Mouse (Mus musculus) lung, postnatal 14 days (tissue): ENCODE data around the gene Hcn2.
A peak's percentile ranks its signal among the peaks of the same experiment; 100 is the strongest.

Experiments used
- DNase-seq: peaks from one replicate; pipeline ENCODE4 v3.0.0; 2021

The Hcn2 gene

DNA sequence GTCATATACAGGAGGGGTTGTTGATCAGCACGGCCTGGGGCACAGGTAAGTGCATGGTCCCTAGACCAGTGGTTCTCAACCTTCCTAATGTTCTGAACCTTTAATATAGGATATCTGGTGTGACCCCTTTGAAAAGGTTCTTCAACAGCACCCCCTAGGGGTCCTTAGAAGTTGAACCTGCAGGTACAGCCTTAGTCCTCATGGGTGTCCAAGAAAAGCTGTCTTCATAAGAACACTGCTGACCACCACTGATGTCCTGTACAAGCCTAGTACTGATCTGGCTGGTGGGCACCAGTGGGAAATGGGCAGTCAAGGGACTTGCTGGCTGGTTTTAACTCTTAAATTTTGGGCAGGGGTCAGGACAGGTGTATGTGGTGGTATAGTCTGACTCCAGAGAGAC lies 4.4 kb upstream of the Hcn2 start:
- DNase-seq, result no peak

DNA sequence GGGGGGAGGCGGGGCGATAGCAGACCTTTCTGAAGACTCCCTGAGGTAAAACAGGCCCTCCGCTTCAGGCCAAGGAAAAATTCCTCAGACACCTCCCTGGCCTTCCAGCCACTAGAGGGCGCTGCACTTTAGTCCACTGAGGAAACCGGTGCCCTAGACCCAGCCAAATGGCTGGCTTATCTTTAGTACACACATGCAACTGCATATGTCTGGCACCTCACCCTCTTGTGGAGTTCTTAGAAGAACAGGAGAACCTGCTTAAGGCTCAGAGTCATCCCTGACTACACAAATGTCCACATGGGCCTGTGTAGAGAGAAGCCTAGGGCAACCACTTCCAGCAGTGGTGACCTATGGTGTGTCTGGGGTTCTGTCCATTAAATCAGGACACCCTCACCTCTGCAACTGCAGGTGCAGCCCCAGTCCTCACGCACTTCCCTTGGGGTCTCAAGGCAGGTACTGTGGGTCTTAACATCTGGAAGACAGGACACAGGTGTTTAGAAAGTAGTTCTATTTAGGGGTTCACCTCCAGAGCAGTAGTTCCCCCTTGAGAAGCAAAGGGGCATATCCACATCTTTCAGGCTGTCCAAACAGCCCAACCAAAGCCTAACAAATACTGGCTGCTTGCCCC lies 3.8 kb upstream of the Hcn2 start:
- DNase-seq, result peak; percentile 87

DNA sequence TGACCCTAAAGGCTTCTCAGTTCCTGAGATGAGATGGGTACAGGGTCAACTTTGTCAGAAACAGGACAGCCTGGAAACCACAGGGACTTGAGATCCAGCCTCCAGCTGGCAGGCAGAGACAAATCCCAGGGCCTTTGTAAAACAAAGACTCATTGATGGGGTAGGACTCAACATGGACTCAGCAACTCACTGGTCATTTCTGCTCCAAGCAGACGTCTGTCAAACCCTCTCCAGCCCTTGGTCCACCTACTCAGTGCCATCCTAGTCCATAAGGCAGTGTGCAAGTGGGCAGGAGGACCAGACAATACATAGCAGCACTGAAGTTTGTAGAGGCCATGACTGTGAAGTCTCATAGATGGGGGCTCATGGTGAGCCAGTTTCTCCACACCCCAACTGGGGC lies 3.3 kb upstream of the Hcn2 start:
- DNase-seq, result no peak

DNA sequence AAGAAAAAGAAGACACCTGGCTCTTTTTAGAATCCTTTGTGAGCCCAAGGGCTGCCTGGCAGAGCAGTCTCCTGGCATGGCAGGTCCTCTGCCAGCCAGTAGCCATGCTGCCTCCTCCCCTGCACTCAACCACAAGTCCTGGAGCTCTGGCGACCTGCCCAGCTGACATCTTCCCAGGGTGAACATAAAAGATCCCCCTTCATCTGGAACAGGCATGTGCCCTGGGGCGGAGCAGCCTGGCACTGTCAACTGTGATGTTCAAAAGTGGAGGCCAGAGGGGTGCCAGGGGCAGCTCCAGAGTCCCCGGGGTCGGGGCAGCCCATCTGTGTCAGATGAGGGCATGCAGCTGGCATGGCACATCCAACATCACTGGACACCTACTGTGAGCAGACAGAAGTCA lies 1.4 kb upstream of the Hcn2 start:
- DNase-seq, result no peak

DNA sequence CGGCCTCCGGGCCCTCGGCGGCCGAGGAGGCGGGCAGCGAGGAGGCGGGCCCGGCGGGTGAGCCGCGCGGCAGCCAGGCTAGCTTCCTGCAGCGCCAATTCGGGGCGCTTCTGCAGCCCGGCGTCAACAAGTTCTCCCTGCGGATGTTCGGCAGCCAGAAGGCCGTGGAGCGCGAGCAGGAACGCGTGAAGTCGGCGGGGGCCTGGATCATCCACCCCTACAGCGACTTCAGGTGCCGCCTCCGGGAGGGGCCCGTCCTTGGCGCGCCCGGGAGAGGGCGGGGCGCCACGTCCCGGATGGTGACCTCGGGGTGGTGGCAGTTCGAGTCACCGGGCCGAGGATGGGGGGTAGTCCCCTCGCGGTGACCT lies 538 bp downstream of the Hcn2 start:
- no peak for DNase-seq

DNA sequence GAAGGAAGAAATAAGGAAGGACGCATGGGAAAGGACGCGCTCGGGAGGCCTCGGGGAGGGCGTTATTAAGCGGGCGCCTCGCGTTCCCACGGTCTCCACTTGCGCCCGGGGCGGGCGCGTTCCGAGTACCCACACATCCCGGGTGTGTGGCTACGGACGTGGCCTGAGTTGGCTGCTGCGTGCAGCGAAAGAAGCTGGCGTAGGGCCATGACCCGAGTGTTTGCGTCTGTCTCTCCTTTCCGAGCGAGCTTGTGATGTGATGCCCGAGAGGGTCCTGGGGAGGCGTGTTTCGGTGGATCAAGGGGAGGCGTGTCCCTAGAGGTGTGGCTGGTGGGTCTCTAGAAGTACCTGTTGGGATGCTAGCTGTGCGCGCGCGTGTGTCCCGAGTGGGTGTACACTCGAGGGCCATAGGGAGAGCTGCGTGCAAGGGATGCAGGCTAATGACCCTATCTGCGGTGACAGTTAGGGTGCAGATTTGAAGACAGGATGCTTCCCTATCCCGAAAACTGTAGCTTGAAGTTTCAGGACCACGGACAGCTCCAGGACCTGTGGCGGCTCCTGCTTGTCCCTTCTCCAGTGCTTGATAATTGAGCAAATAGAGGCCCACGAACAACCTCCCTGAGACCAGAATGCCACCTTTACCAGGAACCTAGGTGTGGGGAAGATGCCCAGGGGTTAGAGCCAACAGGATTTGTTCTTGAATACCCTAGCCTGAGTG lies 1.4 kb downstream of the Hcn2 start:
- peak; percentile 86 for DNase-seq

DNA sequence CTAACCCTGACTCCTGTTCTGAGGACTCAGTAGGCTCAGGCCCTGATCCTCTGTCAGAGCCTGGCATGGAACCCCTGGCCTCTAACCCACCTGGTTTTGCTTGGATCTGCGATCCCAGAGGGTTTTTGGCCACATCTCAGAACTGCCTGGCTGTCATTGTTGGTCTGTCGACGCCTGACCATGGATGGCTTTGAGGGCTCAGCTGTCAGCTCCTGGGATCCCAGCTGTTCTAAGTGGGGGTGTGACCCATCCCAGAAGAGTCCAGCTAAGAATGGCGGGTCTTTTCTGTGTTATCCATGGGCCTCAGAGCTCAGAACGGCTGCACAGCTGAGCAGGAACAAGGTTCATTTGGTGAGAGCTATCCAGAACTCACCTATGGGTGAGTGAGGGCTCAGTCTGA lies 4.7 kb downstream of the Hcn2 start:
- no peak for DNase-seq

DNA sequence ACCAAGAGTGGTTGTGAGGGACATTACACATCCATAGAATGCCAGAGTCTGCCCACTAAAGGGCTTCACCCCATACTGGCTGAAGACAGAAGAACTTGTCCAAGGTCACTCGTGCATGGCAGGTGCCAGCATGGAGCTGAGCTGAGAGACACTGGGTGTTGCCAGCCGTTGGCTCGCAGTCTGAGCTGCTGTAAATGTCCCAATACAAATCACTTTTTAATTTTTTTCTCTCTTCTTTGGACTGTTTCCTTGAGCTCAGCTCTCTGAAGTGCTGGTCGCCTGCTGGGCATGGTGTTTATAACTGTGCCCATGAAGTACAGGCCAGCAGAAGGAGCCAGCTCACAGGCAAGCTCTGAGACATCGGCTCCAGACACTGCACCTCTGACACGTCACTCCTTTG lies 6.6 kb downstream of the Hcn2 start:
- DNase-seq, result no peak

DNA sequence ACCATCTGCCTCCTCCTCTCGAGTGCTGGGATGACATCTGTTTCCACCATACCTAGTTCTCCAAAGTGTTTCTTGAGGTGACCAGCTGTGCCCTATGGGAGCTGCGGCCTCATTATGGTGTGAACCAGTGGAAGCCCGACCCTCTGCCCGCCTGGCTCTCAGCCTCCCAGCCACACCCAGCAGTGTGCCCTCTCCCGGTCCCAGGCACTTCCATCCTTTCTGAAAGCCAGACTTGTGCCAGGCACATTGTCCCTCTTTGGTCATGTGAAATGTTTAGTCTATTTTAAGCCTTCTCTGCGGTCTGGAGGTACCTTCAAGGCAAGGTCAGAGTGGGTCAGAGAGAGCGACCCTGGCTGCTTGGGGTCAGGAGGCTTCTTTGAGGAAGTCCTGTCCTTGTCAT lies 7.3 kb downstream of the Hcn2 start:
- no peak for DNase-seq

DNA sequence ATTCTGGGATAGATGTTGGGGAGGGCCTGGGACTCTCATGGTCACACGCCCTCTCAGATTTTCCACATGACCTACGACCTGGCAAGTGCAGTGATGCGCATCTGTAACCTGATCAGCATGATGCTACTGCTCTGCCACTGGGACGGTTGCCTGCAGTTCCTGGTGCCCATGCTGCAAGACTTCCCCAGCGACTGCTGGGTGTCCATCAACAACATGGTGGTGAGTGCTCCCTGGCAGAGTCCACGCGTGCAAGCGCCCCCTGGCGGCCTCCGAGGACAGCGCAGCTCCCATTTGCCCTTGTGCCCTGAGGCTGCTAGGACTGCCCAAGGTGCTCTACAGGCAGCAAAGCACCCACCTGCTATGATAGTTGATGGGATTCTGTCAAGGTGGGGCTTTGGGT lies 9.7 kb downstream of the Hcn2 start:
- DNase-seq, result peak; percentile 65

DNA sequence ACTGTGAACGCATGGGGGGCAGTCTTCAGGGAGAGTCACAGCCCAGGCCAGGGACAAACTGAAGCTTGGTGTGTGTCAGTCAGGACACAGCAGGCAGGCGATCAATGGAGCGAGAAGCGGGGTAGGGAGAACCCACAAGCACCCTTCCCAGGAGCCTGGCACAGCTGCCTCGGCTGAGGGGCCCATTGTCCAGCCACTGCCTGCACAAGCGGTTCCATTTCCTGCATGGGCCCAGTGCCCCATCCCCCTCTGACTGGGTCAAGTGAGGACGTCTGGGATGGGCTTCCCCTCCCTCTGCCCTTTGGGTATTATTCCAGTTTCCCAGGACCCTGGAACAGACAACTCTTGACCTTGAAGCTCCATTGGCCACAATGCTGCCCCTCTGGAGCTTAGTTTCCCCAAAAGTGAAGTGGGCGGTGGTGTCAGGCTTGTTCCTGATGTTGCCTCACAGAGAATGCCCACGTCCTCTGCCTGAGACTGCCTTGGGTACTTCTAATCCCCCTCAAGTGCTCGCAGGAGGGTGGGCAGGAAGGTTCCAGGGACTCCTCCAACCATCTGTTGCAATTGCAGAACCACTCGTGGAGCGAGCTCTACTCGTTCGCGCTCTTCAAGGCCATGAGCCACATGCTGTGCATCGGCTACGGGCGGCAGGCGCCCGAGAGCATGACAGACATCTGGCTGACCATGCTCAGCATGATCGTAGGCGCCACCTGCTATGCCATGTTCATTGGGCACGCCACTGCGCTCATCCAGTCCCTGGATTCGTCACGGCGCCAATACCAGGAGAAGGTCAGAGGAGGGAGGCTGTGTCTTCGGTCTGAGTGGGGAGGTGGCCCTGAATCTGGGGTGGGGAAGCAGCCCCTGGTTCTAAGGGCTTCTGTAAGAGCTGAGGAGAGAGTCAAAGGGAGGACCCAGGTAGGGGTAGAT lies 12.2 kb downstream of the Hcn2 start:
- DNase-seq, result no peak

DNA sequence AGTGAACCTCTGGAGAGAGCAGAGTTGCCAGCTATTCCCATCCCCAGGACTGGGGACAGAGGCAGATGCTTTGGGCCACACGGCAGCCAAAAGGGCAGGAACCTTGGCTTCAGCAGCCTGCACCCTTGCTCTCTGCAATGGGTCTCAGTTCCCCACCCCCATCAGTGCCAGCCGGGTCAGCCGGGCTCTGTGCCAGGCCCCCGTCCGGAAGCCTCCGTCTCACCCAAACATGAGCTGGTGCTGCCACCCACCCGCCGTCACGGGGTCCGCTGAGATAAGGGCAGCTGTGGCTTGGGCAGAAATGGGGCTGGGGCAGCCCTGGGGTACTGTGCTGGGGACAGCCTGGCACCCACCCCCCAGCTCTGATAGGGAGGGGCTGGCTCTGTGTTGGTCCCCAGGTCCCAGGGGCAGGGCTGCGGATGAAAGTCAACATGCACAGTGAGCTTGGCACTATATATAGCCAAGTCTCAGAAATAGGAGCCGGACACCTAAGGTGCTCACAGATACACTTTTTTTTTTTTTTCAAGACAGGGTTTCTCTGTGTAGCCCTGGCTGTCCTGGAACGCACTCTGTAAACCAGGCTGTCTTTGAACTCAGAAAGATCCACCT lies 13.0 kb downstream of the Hcn2 start:
- no peak for DNase-seq

DNA sequence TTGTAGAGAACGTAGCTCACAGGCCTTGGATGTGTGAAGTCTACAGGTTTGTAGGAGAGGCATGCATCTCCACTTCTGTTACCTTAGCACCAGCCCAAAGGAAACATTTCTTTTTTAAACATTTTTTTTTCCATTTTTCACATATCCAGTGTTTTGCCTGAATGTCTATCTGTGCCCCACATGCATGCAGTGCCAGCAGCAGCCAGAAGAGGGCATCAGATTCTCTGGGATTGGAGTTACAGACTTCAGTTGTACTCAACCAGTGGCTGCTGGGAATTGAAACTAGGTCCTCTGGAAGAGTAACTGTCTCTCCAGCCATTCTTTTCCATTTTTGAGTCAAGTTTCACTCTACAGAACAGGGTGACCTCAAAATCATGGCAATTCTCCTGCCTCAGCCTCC lies 16.1 kb downstream of the Hcn2 start:
- peak; percentile 35 for DNase-seq

DNA sequence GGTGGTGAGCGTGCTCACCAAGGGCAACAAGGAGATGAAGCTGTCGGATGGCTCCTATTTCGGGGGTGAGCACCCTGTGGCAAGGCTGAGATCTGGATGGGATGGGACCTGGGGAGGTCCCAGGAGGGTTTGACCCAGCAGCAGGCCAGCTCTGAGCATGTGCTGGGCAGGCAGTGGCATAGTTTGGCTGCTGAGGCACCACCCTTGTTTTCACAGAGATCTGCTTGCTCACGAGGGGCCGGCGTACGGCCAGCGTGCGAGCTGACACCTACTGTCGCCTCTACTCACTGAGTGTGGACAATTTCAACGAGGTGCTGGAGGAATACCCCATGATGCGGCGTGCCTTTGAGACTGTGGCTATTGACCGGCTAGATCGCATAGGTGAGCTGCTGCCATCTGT lies 17.4 kb downstream of the Hcn2 start:
- no peak for DNase-seq

DNA sequence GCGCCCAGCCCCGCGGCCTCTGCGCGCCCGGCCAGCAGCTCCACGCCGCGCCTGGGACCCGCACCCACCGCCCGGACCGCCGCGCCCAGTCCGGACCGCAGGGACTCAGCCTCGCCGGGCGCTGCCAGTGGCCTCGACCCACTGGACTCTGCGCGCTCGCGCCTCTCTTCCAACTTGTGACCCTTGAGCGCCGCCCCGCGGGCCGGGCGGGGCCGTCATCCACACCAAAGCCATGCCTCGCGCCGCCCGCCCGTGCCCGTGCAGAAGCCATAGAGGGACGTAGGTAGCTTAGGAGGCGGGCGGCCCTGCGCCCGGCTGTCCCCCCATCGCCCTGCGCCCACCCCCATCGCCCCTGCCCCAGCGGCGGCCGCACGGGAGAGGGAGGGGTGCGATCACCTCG lies 18.9 kb downstream of the Hcn2 start:
- no peak for DNase-seq

DNA sequence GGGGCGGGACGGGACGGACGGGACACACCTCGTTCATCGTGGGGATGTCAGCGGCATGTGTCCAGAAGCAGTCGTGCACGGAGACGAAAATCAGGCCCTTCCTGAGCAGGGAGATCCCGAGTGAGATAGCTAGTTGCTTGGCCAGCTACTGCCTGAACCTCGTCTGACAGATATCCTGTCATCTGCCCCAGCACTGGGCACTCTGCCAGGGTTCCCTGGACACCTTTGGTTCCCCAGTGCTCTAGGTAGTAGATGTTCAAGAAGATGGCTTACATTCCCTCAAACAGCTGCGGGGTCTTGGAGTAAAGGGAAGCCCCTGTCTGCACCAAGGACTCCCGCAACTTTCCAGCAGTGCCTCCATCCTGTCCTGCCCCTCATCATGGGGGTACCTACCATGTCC lies 20.3 kb downstream of the Hcn2 start:
- DNase-seq, result no peak

DNA sequence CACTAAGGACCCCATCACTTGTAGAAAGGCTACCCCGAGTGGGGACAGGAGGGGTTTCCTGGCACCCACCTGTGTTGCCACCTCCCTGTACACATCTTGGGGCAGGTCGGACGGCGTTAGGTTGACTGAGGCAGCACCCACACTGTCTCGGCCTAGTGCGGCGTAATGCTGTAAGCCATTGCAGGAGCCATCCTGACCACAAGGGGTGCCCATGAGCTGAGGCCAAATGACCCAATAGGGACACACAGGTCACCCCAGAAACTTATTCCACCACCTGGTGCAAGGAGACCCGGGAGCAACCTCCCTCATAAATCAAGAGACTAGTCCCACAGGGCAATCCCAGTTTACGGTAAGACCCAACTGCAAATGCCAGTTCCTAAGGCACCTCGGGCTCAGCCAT lies 21.8 kb downstream of the Hcn2 start:
- no peak for DNase-seq

DNA sequence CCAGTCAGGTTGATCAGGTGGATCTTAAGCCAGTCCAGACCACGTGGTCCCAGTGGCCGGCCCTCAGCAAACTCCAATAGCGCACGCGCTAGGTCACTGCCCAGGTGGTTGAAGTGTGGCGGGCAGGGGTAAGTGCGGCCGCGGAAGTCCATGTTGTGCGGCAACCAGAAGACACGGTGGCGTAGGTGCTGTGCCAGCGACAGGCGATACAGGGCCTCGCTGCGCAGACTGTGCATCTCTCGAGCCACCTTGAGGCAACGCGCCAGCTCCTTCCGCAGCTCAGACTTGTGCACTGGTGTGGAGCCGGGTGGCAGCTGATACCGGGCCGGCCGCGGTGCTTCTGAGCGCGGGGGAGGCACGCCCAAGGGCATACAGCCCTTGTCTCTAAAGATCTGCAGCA lies 22.8 kb downstream of the Hcn2 start:
- DNase-seq, result no peak

DNA sequence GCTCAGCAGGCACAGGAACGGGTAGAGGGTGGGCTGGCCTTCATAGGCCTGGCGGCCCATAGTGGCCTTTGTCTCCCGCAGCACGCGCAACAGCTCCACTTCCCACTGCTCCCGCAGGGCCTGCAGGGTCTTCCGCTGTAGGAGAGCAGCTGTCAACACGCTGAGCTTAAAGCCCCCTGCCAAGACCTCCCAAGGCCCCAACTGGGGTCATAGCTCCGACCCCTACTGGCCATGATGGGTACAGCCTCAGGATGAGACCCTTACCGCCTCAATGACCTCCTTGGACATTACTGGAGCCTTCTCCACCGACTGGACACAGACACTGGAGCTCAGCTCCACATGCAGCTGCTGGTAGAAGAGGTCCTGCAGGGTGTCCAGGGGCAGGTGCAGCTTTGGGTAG lies 24.4 kb downstream of the Hcn2 start:
- no peak for DNase-seq

DNA sequence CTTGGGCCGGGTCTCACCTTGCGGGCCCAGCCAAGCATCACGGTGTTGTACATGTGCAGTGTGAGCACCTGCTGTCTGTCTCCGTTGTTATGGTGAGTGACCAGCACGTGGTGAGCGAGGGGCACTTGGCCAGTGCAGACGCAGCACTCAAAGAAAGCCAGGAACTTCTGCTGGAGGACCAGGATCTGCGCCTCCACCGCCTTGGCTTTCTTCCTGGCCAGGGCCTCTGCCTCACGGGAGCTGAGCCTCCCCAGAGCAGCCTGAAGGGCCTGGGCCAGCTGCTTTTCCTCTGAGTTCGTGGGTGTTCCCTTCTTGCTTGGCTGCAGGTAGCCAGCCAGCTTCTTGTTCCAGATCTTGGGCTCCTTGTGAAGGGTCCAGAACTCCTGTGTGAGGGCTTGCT lies 26.7 kb downstream of the Hcn2 start:
- no peak for DNase-seq

DNA sequence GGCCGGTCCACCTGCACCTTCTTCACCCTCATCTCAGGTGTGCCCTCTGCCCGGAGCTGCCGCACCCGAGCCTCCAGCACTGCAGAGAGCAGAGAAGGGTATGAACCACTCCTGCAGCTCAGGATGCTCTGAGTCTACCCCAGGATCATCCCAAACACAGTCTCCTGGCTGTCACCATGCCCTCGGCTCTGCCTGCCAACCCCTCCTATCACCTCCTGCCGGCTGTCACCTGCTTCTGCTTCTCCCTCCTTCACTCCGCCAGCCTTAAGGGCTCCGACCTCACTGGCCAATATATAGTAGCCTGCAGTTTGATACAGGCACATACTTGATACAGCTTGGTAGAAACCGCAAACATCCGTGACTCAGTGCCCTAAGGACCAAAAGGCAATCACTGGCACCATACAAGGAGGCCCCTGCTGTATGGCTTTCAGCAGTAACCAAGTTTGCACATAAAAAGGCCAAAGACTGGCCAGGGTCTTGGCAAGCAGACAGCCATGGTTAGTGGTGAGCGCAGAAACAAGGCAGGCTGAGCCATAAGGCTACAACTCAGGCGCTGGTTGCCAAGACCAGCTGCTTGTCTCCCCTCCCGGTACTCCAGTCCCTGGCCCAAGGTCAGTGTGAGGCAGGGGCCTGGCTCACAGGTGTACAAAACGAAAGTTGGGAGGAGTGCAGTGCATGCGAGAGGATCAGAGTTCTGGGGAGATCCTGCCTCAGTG lies 27.4 kb downstream of the Hcn2 start:
- DNase-seq, result no peak

DNA sequence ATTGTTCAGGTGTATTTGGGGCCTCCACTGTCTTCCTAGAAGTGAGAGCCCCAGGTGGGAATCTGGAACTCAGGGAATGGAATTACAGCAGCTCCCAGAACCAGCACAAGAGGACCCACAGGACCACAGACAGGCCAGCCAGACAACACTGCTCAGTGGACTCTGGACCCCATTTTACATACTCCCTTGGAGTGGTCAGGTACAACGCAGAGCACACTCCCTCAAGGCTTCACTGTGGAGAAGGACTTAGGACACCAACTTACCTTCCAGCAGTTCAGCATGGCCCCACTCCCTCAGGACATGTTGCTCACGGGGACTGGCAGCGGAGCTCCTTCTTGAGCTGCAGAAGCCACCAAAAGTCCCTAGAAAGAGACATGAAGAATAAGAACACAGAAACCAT lies 29.0 kb downstream of the Hcn2 start:
- no peak for DNase-seq
